9 mouse cellular contexts compared by ENCODE assay signal in genomic region chr13:55522730-55523129, GRCm38 (mm10). TPM values are rescaled to one million over a fixed set of nuclear protein-coding genes. Genes with fewer than 3 reads are reported as not detected.
DNase-seq lines count a peak whose midpoint lies in the region; TF ChIP-seq lines count a peak whose summit lies in the region.
"Had no signal": no experiment of that assay in that cellular context is flagged by ENCODE, and none has a peak within 500 bp of the region (broad histone marks: within the 10 kb centered on the region; RNA-seq: fewer than 3 reads in every experiment).

No protein-coding gene starts in this region.

- H3K4me1 ChIP-seq in liver, adult 2 months (ENCODE audit: control insufficient read depth, insufficient read depth, low read length) = no peaks in the 10 kb centered on the region
- peaks cover 7% of the 10 kb centered on the region for H3K4me1 ChIP-seq in brown adipose tissue, adult 24 weeks (ENCODE audit: control insufficient read depth, insufficient read depth, insufficient read length, low read length)
- peaks cover 16% of the 10 kb centered on the region for H3K4me1 ChIP-seq in limb, embryonic 10.5 days

- H3K9me3 ChIP-seq in limb, embryonic 10.5 days (replicated peaks) = no peaks in the 10 kb centered on the region

- peak overlapping the region; percentile 13; the same call in 1 of the 2 replicates for H3K27ac ChIP-seq in liver, adult 2 months (replicated peaks; ENCODE audit: insufficient read depth, low read depth, low read length)
- H3K27ac ChIP-seq in brown adipose tissue, adult 24 weeks (replicated peaks; ENCODE audit: low read depth, low read length) = peak overlapping the region; percentile 32
- peak overlapping the region; percentile 72 for H3K27ac ChIP-seq in limb, embryonic 10.5 days

- H3K27me3 ChIP-seq in liver, adult 2 months (ENCODE audit: control insufficient read depth, insufficient read depth, low read length) = no peaks in the 10 kb centered on the region
- H3K27me3 ChIP-seq in limb, embryonic 10.5 days (ENCODE audit: low read depth, poor library complexity, severe bottlenecking) = no peaks in the 10 kb centered on the region

- TF ChIP-seq CTCF in liver, adult 2 months (IDR thresholded peaks at IDR 0.05; ENCODE audit: low read depth, low read length) = no peak

- 65% methylated on average over 8 of the region's 8 CpGs for WGBS in liver, adult 2 months
- 72% methylated on average over 8 of the region's 8 CpGs for WGBS in limb, embryonic 10.5 days

- DNase-seq in liver, adult 2 months (ENCODE audit: extremely low read depth, low read depth, low spot score) = no peak
- DNase-seq in liver = no peak
- DNase-seq in heart, adult 8-10 months (ENCODE audit: low spot score) = peak; percentile 31
- DNase-seq in limb, embryonic 10.5 days (ENCODE audit: low spot score) = no peak
- DNase-seq in embryo, embryonic 11 days = no peak
- no peak for DNase-seq in cerebellum, postnatal 25 days
- DNase-seq: cerebellum, postnatal 10 days; lung, postnatal 14 days had no signal

- no peaks in the 10 kb centered on the region for H3K36me3 ChIP-seq in liver, adult 2 months (ENCODE audit: control insufficient read depth, insufficient read depth, low read length)
- peaks cover 19% of the 10 kb centered on the region; the same call in 1 of the 2 replicates for H3K36me3 ChIP-seq in limb, embryonic 10.5 days

- no peaks in the 10 kb centered on the region for H3K79me2 ChIP-seq in liver, adult 2 months (ENCODE audit: control insufficient read depth, insufficient read depth, low read length)

- no peak for TF ChIP-seq POLR2A in liver, adult 2 months (IDR thresholded peaks at IDR 0.05; ENCODE audit: extremely low read depth, insufficient read depth, low read length)

- H3K9ac ChIP-seq in liver, adult 2 months (ENCODE audit: low read depth, low read length) = no peak overlapping the region

- H3K4me3 ChIP-seq in liver, adult 2 months (ENCODE audit: insufficient read depth, low read depth, low read length) = no peak overlapping the region
- H3K4me3 ChIP-seq in brown adipose tissue, adult 24 weeks (ENCODE audit: insufficient read depth, low read depth, low read length) = no peak overlapping the region
- no peak overlapping the region for H3K4me3 ChIP-seq in limb, embryonic 10.5 days

RNA-seq across cellular contexts. Expression of gene Dok3, which starts 6.4 kb away (rescaled TPM):
- total RNA-seq in liver, adult 2 months (2014; rRNA removed) = 0.46 and 0.94 TPM in 2 replicates
- 2.5 and 5.2 TPM in 2 replicates for polyA plus RNA-seq in liver, adult 2 months (2012; rRNA removed)
- polyA plus RNA-seq in brown adipose tissue, adult 24 weeks (2012; ENCODE audit: insufficient read depth, insufficient read length, missing spikeins) = 1.3 and 2.4 TPM in 2 replicates
- 1 to 10 TPM in 3 of 4 experiments, under 1 TPM in 1; 0.97 to 3.8 (median 1.4) TPM for total RNA-seq in heart, adult 8-10 months (2022)
- polyA plus RNA-seq in limb, embryonic 10.5 days (2016; fragmentation: Nextera tagmentation; extraction: Ambion mirVana) = 2.7 and 2.9 TPM in 2 replicates

RNA-seq across cellular contexts. Expression of gene Pdlim7, which starts 9.3 kb away (rescaled TPM):
- 3.6 and 6.4 TPM in 2 replicates for total RNA-seq in liver, adult 2 months (2014; rRNA removed)
- polyA plus RNA-seq in liver, adult 2 months (2012; rRNA removed) = 6.7 and 10.2 TPM in 2 replicates
- polyA plus RNA-seq in brown adipose tissue, adult 24 weeks (2012; ENCODE audit: insufficient read depth, insufficient read length, missing spikeins) = 8.0 and 16.1 TPM in 2 replicates
- total RNA-seq in heart, adult 8-10 months (2022) = 10 to 100 TPM; 38.4 to 49.4 (median 49.0) TPM
- 202 and 206 TPM in 2 replicates for polyA plus RNA-seq in limb, embryonic 10.5 days (2016; fragmentation: Nextera tagmentation; extraction: Ambion mirVana)

RNA-seq across cellular contexts. Expression of gene Ddx41, which starts 13.7 kb away (rescaled TPM):
- total RNA-seq in liver, adult 2 months (2014; rRNA removed) = 30.1 and 35.4 TPM in 2 replicates
- 38.8 and 39.9 TPM in 2 replicates for polyA plus RNA-seq in liver, adult 2 months (2012; rRNA removed)
- polyA plus RNA-seq in brown adipose tissue, adult 24 weeks (2012; ENCODE audit: insufficient read depth, insufficient read length, missing spikeins) = 16.0 and 17.6 TPM in 2 replicates
- total RNA-seq in heart, adult 8-10 months (2022) = 10 to 100 TPM; 11.8 to 17.0 (median 13.7) TPM
- 94.0 and 102 TPM in 2 replicates for polyA plus RNA-seq in limb, embryonic 10.5 days (2016; fragmentation: Nextera tagmentation; extraction: Ambion mirVana)

RNA-seq across cellular contexts. Expression of gene Dbn1, which starts 34.8 kb away (rescaled TPM):
- total RNA-seq in liver, adult 2 months (2014; rRNA removed) = 0.65 and 0.81 TPM in 2 replicates
- polyA plus RNA-seq in liver, adult 2 months (2012; rRNA removed) = 2.1 and 2.3 TPM in 2 replicates
- polyA plus RNA-seq in brown adipose tissue, adult 24 weeks (2012; ENCODE audit: insufficient read depth, insufficient read length, missing spikeins) = 7.6 and 8.3 TPM in 2 replicates
- 1 to 10 TPM; 3.8 to 6.4 (median 5.1) TPM for total RNA-seq in heart, adult 8-10 months (2022)
- polyA plus RNA-seq in limb, embryonic 10.5 days (2016; fragmentation: Nextera tagmentation; extraction: Ambion mirVana) = 346 and 417 TPM in 2 replicates

RNA-seq across cellular contexts. Expression of gene Fam193b, which starts 48.2 kb away (rescaled TPM):
- 11.1 and 11.7 TPM in 2 replicates for total RNA-seq in liver, adult 2 months (2014; rRNA removed)
- 39.9 and 67.8 TPM in 2 replicates for polyA plus RNA-seq in liver, adult 2 months (2012; rRNA removed)
- polyA plus RNA-seq in brown adipose tissue, adult 24 weeks (2012; ENCODE audit: insufficient read depth, insufficient read length, missing spikeins) = 4.4 and 9.7 TPM in 2 replicates
- 10 to 100 TPM; 11.5 to 18.3 (median 13.6) TPM for total RNA-seq in heart, adult 8-10 months (2022)
- 65.8 and 70.7 TPM in 2 replicates for polyA plus RNA-seq in limb, embryonic 10.5 days (2016; fragmentation: Nextera tagmentation; extraction: Ambion mirVana)

Comparison
In these comparisons a context has a peak if more than half of its experiments do, and no peak if none do; other contexts are left out.
1. H3K27ac ChIP-seq: peak in every context shown above with its lines; median percentile 72 in limb, embryonic 10.5 days; 32 in brown adipose tissue, adult 24 weeks; 13 in liver, adult 2 months.
2. RNA of gene Pdlim7, which starts 9.3 kb away (polyA plus RNA-seq): 202 to 206 TPM in limb, embryonic 10.5 days; 6.7 to 10.2 TPM in liver, adult 2 months and 8.0 to 16.1 TPM in brown adipose tissue, adult 24 weeks; every median in the first group is over 10 times any median in the second.